Mouse (Mus musculus) heart, embryonic 13.5 days (tissue): Measurements from ENCODE around the gene Tmem132c. TPM values are rescaled to one million over a fixed set of nuclear protein-coding genes. Genes with fewer than 3 reads are reported as not detected.

ENCODE experiments used
- ATAC-seq: fragments of 200-750 bp; cut with Nextera tagmentation; 2 replicates; pipeline ENCODE4 v1.8.0; 2017; ENCODE audit warnings: moderate TSS enrichment; ENCODE audit not compliant: insufficient number of reproducible peaks, low FRiP score, low TSS enrichment; ENCODE audit errors: extremely low read depth
- H3K27ac ChIP-seq: fragments of 300-500 bp; sonication (generic); replicated peaks from 2 replicates; pipeline ENCODE4 v1.5.1; 2015; ENCODE audit warnings: moderate library complexity, mild to moderate bottlenecking, inconsistent platforms
- H3K27me3 ChIP-seq: fragments of 300-500 bp; sonication (generic); replicated peaks from 2 replicates; pipeline ENCODE4 v1.6.1; 2015; ENCODE audit warnings: mild to moderate bottlenecking, inconsistent platforms
- H3K36me3 ChIP-seq: fragments of 300-500 bp; sonication (generic); 2 replicates; pipeline ENCODE4 v1.6.1; 2015; ENCODE audit warnings: mild to moderate bottlenecking, inconsistent platforms
- H3K4me1 ChIP-seq: fragments of 300-500 bp; sonication (generic); 2 replicates; pipeline ENCODE4 v1.6.1; 2015; ENCODE audit warnings: inconsistent platforms
- H3K4me2 ChIP-seq: fragments of 300-500 bp; sonication (generic); 2 replicates; pipeline ENCODE4 v1.6.1; 2015; ENCODE audit warnings: inconsistent platforms, mild to moderate bottlenecking, moderate library complexity
- H3K4me3 ChIP-seq: fragments of 300-500 bp; sonication (generic); 2 replicates; pipeline ENCODE4 v1.5.1; 2015; ENCODE audit warnings: moderate library complexity, mild to moderate bottlenecking, inconsistent platforms
- H3K9ac ChIP-seq: fragments of 300-500 bp; sonication (generic); 2 replicates; pipeline ENCODE4 v1.6.1; 2015; ENCODE audit warnings: inconsistent platforms, mild to moderate bottlenecking, moderate library complexity
- H3K9me3 ChIP-seq: fragments of 300-500 bp; sonication (generic); 2 replicates; pipeline ENCODE4 v1.6.1; 2016; ENCODE audit warnings: inconsistent platforms
- WGBS: fragments of 180-500 bp; shearing (Covaris S2); methylation state at CpG from one replicate; pipeline ENCODE4 v1.1.7; 2015; ENCODE audit warnings: mixed read lengths; 5-methylcytosine and 5-hydroxymethylcytosine counted together
- polyA plus RNA-seq: library from polyadenylated mRNA; unstranded; fragments of >200 nt; fragmentation: Nextera tagmentation; extraction: Ambion mirVana; gene quantifications from 2 replicates; pipeline ENCODE4 v1.2.1, GENCODE M21; 2015

Tmem132c gene
- polyA plus RNA-seq, 1 experiment from 2014 or later = 2.9 TPM

GRCm38 (mm10) chr5:127423936-127424335 lies 182.3 kb downstream of the Tmem132c start:
- Histone ChIP-seq H3K4me3 (no peak overlapping the region), H3K27ac (no peak overlapping the region), H3K9me3 (no peaks in the 10 kb centered on the region), H3K9ac (no peak overlapping the region), H3K27me3 (no peaks in the 10 kb centered on the region), H3K4me1 (no peaks in the 10 kb centered on the region), H3K36me3 (no peaks in the 10 kb centered on the region), H3K4me2 (no peak overlapping the region)
- no peak for ATAC-seq

DNA sequence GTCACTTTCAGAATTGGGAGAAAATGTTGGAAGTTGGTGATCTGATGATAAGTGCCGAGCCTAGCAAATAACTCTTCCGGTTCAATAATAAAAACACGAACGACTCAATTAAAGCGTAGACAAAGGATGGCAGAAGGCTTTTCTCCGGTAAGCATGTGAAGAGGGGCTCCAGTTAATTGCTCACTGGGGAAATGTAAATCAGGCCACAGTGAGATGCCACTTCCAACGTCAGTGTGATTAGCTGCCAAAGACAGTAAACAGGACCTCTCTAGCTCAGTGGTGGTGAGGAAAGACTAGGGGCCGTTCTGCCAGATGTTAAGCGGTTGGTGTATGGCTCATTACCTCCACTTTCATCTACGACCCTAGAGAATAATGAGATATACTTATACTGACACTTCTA lies 187.5 kb downstream of the Tmem132c start:
- Histone ChIP-seq H3K4me3 (no peak overlapping the region), H3K4me2 (no peak overlapping the region), H3K4me1 (no peaks in the 10 kb centered on the region), H3K9ac (no peak overlapping the region), H3K9me3 (no peaks in the 10 kb centered on the region), H3K27ac (no peak overlapping the region), H3K27me3 (no peaks in the 10 kb centered on the region), H3K36me3 (no peaks in the 10 kb centered on the region)
- no peak for ATAC-seq
- WGBS = 65% methylated on average over 10 of the region's 10 CpGs

- H3K36me3 ChIP-seq = no peaks in the 10 kb centered on the region
- no peak overlapping the region for H3K9ac ChIP-seq
- H3K27me3 ChIP-seq = no peaks in the 10 kb centered on the region
- ATAC-seq = no peak
- H3K9me3 ChIP-seq = no peaks in the 10 kb centered on the region
- H3K27ac ChIP-seq = no peak overlapping the region
- H3K4me1 ChIP-seq = no peaks in the 10 kb centered on the region
- H3K4me2 ChIP-seq = no peak overlapping the region
- no peak overlapping the region for H3K4me3 ChIP-seq
- WGBS = 68% methylated on average over 9 of the region's 9 CpGs
Measured at GRCm38 (mm10) chr5:127431561-127431960, 190.0 kb downstream of the Tmem132c start.

DNA sequence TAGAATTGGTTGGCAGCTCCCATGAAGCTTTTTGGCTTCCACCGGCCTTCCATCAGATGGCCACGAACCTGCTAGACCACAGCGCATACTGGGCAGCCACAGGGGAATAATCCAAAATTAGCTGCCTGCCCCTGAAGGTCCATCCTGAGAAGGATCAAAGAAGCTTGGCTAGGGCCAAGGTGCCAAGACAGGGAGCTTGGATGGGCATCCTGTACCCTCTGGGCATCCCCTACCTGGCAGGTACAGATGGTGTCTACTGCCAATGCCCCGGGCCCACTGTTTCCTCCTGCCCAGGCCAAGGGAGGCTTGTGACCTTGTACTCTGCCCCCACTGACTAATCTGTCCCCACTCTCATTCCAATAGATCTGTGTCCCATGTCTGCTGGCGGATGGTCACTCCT lies 195.2 kb downstream of the Tmem132c start:
- H3K9ac ChIP-seq = no peak overlapping the region
- WGBS = 81% methylated on average over 5 of the region's 5 CpGs
- H3K36me3 ChIP-seq = no peaks in the 10 kb centered on the region
- H3K27ac ChIP-seq = no peak overlapping the region
- ATAC-seq = no peak
- 0 out of 2 replicates have a peak, but pooled peaks cover 9% of the 10 kb centered on the region for H3K9me3 ChIP-seq
- H3K27me3 ChIP-seq = no peaks in the 10 kb centered on the region
- no peak overlapping the region for H3K4me2 ChIP-seq
- H3K4me1 ChIP-seq = no peaks in the 10 kb centered on the region
- H3K4me3 ChIP-seq = no peak overlapping the region

GRCm38 (mm10) chr5:127438639-127439038 lies 197.0 kb downstream of the Tmem132c start:
- 87% methylated on average over 4 of the region's 4 CpGs for WGBS

GRCm38 (mm10) chr5:127441963-127442362 lies 200.4 kb downstream of the Tmem132c start:
- H3K27ac ChIP-seq = no peak overlapping the region
- H3K27me3 ChIP-seq = no peaks in the 10 kb centered on the region
- no peak for ATAC-seq
- H3K9ac ChIP-seq = no peak overlapping the region
- H3K4me1 ChIP-seq = no peaks in the 10 kb centered on the region
- WGBS = 69% methylated on average over 10 of the region's 10 CpGs
- no peak overlapping the region for H3K4me2 ChIP-seq
- no peaks in the 10 kb centered on the region for H3K36me3 ChIP-seq
- no peak overlapping the region for H3K4me3 ChIP-seq
- 0 out of 2 replicates have a peak, but pooled peaks cover 9% of the 10 kb centered on the region for H3K9me3 ChIP-seq

More at GRCm38 (mm10) chr5:127438639-127439038, 197.0 kb downstream of the Tmem132c start:
- H3K9ac ChIP-seq = no peak overlapping the region
- 0 out of 2 replicates have a peak, but pooled peaks cover 9% of the 10 kb centered on the region for H3K9me3 ChIP-seq
- H3K27me3 ChIP-seq = no peaks in the 10 kb centered on the region
- no peaks in the 10 kb centered on the region for H3K36me3 ChIP-seq
- H3K4me3 ChIP-seq = no peak overlapping the region
- no peak overlapping the region for H3K4me2 ChIP-seq
- H3K27ac ChIP-seq = no peak overlapping the region
- ATAC-seq = no peak
- H3K4me1 ChIP-seq = no peaks in the 10 kb centered on the region

DNA sequence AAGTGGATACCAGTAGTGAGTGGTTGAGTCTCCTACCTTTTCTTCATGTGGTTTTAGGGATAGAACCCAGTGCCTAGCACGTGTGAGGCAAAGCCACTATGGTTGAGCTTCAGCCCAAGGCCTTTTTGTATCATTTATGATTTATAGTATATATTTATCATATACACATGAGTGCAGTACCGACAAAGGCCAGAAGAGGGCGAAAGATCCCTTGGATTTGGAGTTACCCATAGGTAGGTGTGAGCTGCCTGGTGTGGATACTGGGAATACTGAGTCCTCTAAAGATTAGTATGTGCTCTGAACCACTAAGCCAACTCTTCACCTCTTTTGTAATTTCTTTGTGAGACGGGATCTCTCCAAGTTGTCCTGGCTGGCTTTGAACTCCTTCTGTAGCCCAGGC lies 212.0 kb downstream of the Tmem132c start:
- H3K9ac ChIP-seq = no peak overlapping the region
- H3K4me2 ChIP-seq = no peak overlapping the region
- H3K27me3 ChIP-seq = no peaks in the 10 kb centered on the region
- no peak overlapping the region for H3K27ac ChIP-seq
- WGBS = 21% methylated on average over 4 of the region's 4 CpGs
- H3K4me1 ChIP-seq = no peaks in the 10 kb centered on the region
- H3K36me3 ChIP-seq = no peaks in the 10 kb centered on the region
- H3K4me3 ChIP-seq = no peak overlapping the region
- no peaks in the 10 kb centered on the region for H3K9me3 ChIP-seq
- ATAC-seq = no peak; the same call in 1 of the 2 replicates

- Histone ChIP-seq H3K36me3 (no peaks in the 10 kb centered on the region), H3K9me3 (no peaks in the 10 kb centered on the region), H3K4me2 (no peak overlapping the region), H3K4me3 (no peak overlapping the region), H3K9ac (no peak overlapping the region), H3K27ac (no peak overlapping the region), H3K27me3 (no peaks in the 10 kb centered on the region), H3K4me1 (no peaks in the 10 kb centered on the region)
- no peak for ATAC-seq
- WGBS = 61% methylated on average over 7 of the region's 7 CpGs
Measured at GRCm38 (mm10) chr5:127454068-127454467, 212.5 kb downstream of the Tmem132c start.

GRCm38 (mm10) chr5:127456076-127456475 lies 214.5 kb downstream of the Tmem132c start:
- WGBS = 83% methylated on average over 10 of the region's 10 CpGs
- Histone ChIP-seq H3K4me3 (no peak overlapping the region), H3K27ac (no peak overlapping the region), H3K36me3 (no peaks in the 10 kb centered on the region), H3K4me2 (no peak overlapping the region), H3K27me3 (no peaks in the 10 kb centered on the region), H3K4me1 (no peaks in the 10 kb centered on the region), H3K9ac (no peak overlapping the region), H3K9me3 (no peaks in the 10 kb centered on the region)
- ATAC-seq = no peak

DNA sequence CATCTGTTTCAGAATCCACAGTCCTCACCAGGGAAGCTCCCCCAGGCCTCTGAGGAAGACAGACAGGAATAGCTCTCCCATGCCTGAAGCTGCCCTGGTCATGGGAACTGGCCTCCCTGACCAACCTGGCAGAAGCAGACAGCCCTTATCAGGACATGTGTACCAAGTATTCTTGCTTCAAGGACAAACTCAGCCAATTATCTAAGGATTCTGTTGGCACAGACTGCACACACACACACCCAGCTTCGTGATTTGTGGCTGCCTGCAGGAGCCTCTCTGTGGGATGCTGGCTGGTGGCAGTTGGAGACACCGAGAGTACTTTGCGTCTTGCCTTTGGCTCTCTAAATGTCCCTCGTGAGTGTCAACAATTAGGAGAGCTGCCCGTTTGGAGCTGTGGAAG lies 226.5 kb downstream of the Tmem132c start:
- H3K36me3 ChIP-seq = no peaks in the 10 kb centered on the region
- no peak for ATAC-seq
- no peaks in the 10 kb centered on the region for H3K4me1 ChIP-seq
- no peak overlapping the region for H3K4me2 ChIP-seq
- 37% methylated on average over 5 of the region's 5 CpGs for WGBS
- H3K9ac ChIP-seq = no peak overlapping the region
- no peak overlapping the region for H3K4me3 ChIP-seq
- no peaks in the 10 kb centered on the region for H3K27me3 ChIP-seq
- no peak overlapping the region for H3K27ac ChIP-seq
- no peaks in the 10 kb centered on the region for H3K9me3 ChIP-seq

DNA sequence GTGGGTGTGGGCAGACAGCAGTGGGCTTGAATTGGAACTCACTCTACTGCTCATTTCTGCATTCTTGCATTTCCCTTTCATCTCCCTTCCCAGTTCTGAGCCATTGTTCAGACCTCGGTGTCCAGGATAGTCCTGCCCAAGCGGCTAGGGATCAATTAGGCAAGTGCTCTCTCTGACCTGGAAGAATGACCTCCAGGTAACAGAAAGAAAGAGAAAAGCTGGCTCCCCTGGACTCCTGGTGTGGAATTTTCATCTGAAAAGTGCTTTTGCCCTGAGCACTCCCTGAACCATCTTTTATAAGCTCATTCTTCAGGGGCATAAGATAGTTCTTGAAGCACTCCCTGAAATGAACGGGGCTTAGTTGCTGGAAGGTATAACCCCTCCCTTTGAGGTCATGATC lies 228.7 kb downstream of the Tmem132c start:
- H3K9ac ChIP-seq = no peak overlapping the region
- no peak overlapping the region for H3K27ac ChIP-seq
- no peaks in the 10 kb centered on the region for H3K36me3 ChIP-seq
- no peaks in the 10 kb centered on the region for H3K27me3 ChIP-seq
- no peaks in the 10 kb centered on the region for H3K9me3 ChIP-seq
- no peak overlapping the region for H3K4me2 ChIP-seq
- ATAC-seq = no peak
- no peaks in the 10 kb centered on the region for H3K4me1 ChIP-seq
- 53% methylated on average over 3 of the region's 3 CpGs for WGBS
- H3K4me3 ChIP-seq = no peak overlapping the region

GRCm38 (mm10) chr5:127471902-127472301 lies 230.3 kb downstream of the Tmem132c start:
- 32% methylated on average over 5 of the region's 5 CpGs for WGBS
- no peak overlapping the region for H3K27ac ChIP-seq
- ATAC-seq = no peak

More at GRCm38 (mm10) chr5:127471902-127472301, 230.3 kb downstream of the Tmem132c start:
- no peak overlapping the region for H3K4me2 ChIP-seq
- no peaks in the 10 kb centered on the region for H3K4me1 ChIP-seq
- no peak overlapping the region for H3K9ac ChIP-seq
- peaks cover under 1% of the 10 kb centered on the region; the same call in 1 of the 2 replicates for H3K27me3 ChIP-seq
- no peak overlapping the region for H3K4me3 ChIP-seq
- H3K9me3 ChIP-seq = no peaks in the 10 kb centered on the region
- no peaks in the 10 kb centered on the region for H3K36me3 ChIP-seq
